ENCODE assay signal across 24 mouse cellular contexts in the genomic region with DNA sequence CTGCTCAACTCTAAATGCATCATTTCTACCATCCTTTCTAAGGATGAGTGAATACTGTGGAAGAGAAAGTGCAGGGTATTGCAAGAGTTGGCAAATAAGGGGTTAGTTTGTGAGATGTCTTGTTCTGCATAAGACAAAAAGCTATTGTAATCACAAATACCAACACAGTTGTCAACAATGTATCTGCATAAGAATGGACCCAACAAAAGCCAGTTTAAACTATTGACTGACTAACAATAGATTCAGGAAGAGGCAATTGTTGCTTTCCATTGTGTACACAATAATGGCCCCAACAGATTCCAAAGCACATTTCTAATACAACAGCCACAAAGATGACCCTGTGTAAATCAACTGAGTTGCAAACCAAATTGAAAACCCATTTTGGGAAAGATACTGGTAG.
DNase-seq lines count a peak whose midpoint lies in the region; TF ChIP-seq lines count a peak whose summit lies in the region.
"Had no signal": no experiment of that assay in that cellular context is flagged by ENCODE, and none has a peak within 500 bp of the region (broad histone marks: within the 10 kb centered on the region; RNA-seq: fewer than 3 reads in every experiment).

No protein-coding gene starts in this region.

- no peak overlapping the region for H3K4me3 ChIP-seq in ES-Bruce4 (ENCODE audit: low read depth, low read length)
- H3K4me3 ChIP-seq in ES-E14 (ENCODE audit: insufficient read depth in 1 of 2, low read depth in 1 of 2, low read length in 2 of 2, poor library complexity in 1 of 2, severe bottlenecking in 1 of 2) = no peak overlapping the region
- H3K4me3 ChIP-seq in layer of hippocampus, adult 2 months = no peak overlapping the region
- H3K4me3 ChIP-seq in thymus, adult 2 months (ENCODE audit: control insufficient read depth, insufficient read depth, low read length) = no peak overlapping the region
- H3K4me3 ChIP-seq: embryonic facial prominence, embryonic 13.5 days; embryonic facial prominence, embryonic 15.5 days; erythroblast, embryonic 14.5 days; forebrain, embryonic 10.5 days; forebrain, embryonic 12.5 days had no signal

- intact Hi-C loops in left cerebral cortex, postnatal 14 days (cut with DNase I) = no loop called here

- no peaks in the 10 kb centered on the region for H3K27me3 ChIP-seq in ES-Bruce4 (ENCODE audit: control insufficient read depth, insufficient read depth, low read length, poor library complexity, severe bottlenecking)
- no peaks in the 10 kb centered on the region for H3K27me3 ChIP-seq in thymus, adult 2 months (ENCODE audit: control insufficient read depth, insufficient read depth, low read length)
- H3K27me3 ChIP-seq: CH12.LX; embryonic facial prominence, embryonic 13.5 days; embryonic facial prominence, embryonic 15.5 days; forebrain, embryonic 12.5 days had no signal

- H3K9ac ChIP-seq in ES-Bruce4 (ENCODE audit: low read depth, poor library complexity, severe bottlenecking) (no peak overlapping the region), ES-E14 (ENCODE audit: insufficient read depth, low read depth, low read length, poor library complexity, severe bottlenecking) (no peak overlapping the region)
- H3K9ac ChIP-seq: embryonic facial prominence, embryonic 13.5 days; embryonic facial prominence, embryonic 15.5 days; forebrain, embryonic 12.5 days had no signal

- TF ChIP-seq POLR2A in ES-Bruce4 (IDR thresholded peaks at IDR 0.05; ENCODE audit: insufficient read depth, low read length) = no peak
- TF ChIP-seq POLR2A in thymus, adult 2 months (IDR thresholded peaks at IDR 0.05; ENCODE audit: control insufficient read depth, extremely low read depth, insufficient read depth, low read length, poor library complexity) = no peak

- in situ Hi-C loops in ES-E14 (cut with MboI; ENCODE audit: low sequenced_read_pairs in 2 of 2, unreplicated experiment in 2 of 2) = no loop called here

- TF ChIP-seq EP300 in ES-Bruce4 (IDR thresholded peaks at IDR 0.05; ENCODE audit: insufficient read depth, low read depth, low read length) = 0 out of 2 replicates have a peak, but pooled peaks have one; percentile 22

- peak; percentile 77 for DNase-seq in ES-E14 (ENCODE audit: low read depth, low spot score)
- peak; percentile 31 for DNase-seq in WW6 (ENCODE audit: low read depth, low spot score)
- peak; percentile 42 for DNase-seq in brain, adult 2 months (ENCODE audit: low read depth, low spot score)
- DNase-seq in layer of hippocampus, adult 2 months (ENCODE audit: low spot score in 2 of 2) = no peak
- DNase-seq in left cerebral cortex, postnatal 14 days (ENCODE audit: low spot score in 2 of 2) = no peak
- no peak for DNase-seq in thymus, adult 2 months
- no peak for DNase-seq in right cerebral cortex, postnatal 10 days (ENCODE audit: low spot score in 2 of 2)
- DNase-seq: adrenal gland, adult 2 months; adrenal gland, postnatal 10 days; adrenal gland, postnatal 25 days; B cell, adult 2 months; cerebellum, adult 11-12 months; cerebellum, adult 2 months; cerebellum, adult 9-11 months; cerebellum, postnatal 14 days; cerebellum, postnatal 36 days; embryo, embryonic 11 days had no signal

- H3K27ac ChIP-seq in ES-Bruce4 (ENCODE audit: insufficient read depth, low read length) (peak overlapping the region; percentile 44; the same call in 1 of the 2 replicates), ES-E14 (ENCODE audit: insufficient read depth, low read depth, low read length, poor library complexity, severe bottlenecking) (no peak overlapping the region)
- H3K27ac ChIP-seq in layer of hippocampus, adult 2 months = no peak overlapping the region
- H3K27ac ChIP-seq in thymus, adult 2 months (ENCODE audit: control insufficient read depth, insufficient read depth, low read length) = no peak overlapping the region
- H3K27ac ChIP-seq: embryonic facial prominence, embryonic 13.5 days; embryonic facial prominence, embryonic 15.5 days; forebrain, embryonic 10.5 days; forebrain, embryonic 12.5 days had no signal

- H3K4me1 ChIP-seq in ES-Bruce4 (ENCODE audit: control insufficient read depth, insufficient read depth, low read length) = no peaks in the 10 kb centered on the region
- peaks cover 0 to 7% of the 10 kb centered on the region in 2 experiments; a peak in 2 of 4 replicates for H3K4me1 ChIP-seq in ES-E14 (ENCODE audit: control insufficient read depth in 2 of 2, insufficient read depth in 2 of 2, low read length in 2 of 2, poor library complexity in 1 of 2)
- no peaks in the 10 kb centered on the region for H3K4me1 ChIP-seq in thymus, adult 2 months (replicated peaks; ENCODE audit: control insufficient read depth, insufficient read depth, low read length)
- H3K4me1 ChIP-seq: embryonic facial prominence, embryonic 13.5 days; embryonic facial prominence, embryonic 15.5 days; forebrain, embryonic 10.5 days; forebrain, embryonic 12.5 days had no signal

- H3K9me3 ChIP-seq in ES-Bruce4 (replicated peaks; ENCODE audit: control insufficient read depth, insufficient read depth, low read length, poor library complexity, severe bottlenecking) (peaks cover 20% of the 10 kb centered on the region), ES-E14 (ENCODE audit: control insufficient read depth, insufficient read depth, low read depth, low read length) (no peaks in the 10 kb centered on the region; the same call in 1 of the 2 replicates)
- H3K9me3 ChIP-seq: embryonic facial prominence, embryonic 13.5 days; embryonic facial prominence, embryonic 15.5 days; forebrain, embryonic 10.5 days; forebrain, embryonic 12.5 days had no signal

- no peak for TF ChIP-seq CTCF in ES-Bruce4 (IDR thresholded peaks at IDR 0.05; ENCODE audit: low read depth, low read length)
- no peak for TF ChIP-seq CTCF in layer of hippocampus, adult 2 months (conservative IDR thresholded peaks at IDR 0.05)
- TF ChIP-seq CTCF in thymus, adult 2 months (IDR thresholded peaks at IDR 0.05; ENCODE audit: borderline replicate concordance, control insufficient read depth, extremely low read depth, insufficient read depth, low read length, poor library complexity) = no peak

- H3K36me3 ChIP-seq in ES-Bruce4 (ENCODE audit: control insufficient read depth, insufficient read depth, low read length, poor library complexity, severe bottlenecking) (no peaks in the 10 kb centered on the region; the same call in 1 of the 2 replicates), ES-E14 (ENCODE audit: control insufficient read depth, insufficient read depth, low read length, poor library complexity, severe bottlenecking) (no peaks in the 10 kb centered on the region)
- no peaks in the 10 kb centered on the region for H3K36me3 ChIP-seq in thymus, adult 2 months (ENCODE audit: control insufficient read depth, insufficient read depth, low read length)
- H3K36me3 ChIP-seq: embryonic facial prominence, embryonic 13.5 days; embryonic facial prominence, embryonic 15.5 days; forebrain, embryonic 10.5 days; forebrain, embryonic 12.5 days had no signal

TF ChIP-seq in ES-E14, 5 proteins besides CTCF, POLR2A, EP300 and RAD21:
- no peak for TF ChIP-seq ZC3H11A (IDR thresholded peaks at IDR 0.05; ENCODE audit: borderline replicate concordance, low read depth, low read length)
- no peak for TF ChIP-seq HCFC1 (IDR thresholded peaks at IDR 0.05; ENCODE audit: borderline replicate concordance, insufficient read depth, low read length)
- TF ChIP-seq CHD2 (IDR thresholded peaks at IDR 0.05; ENCODE audit: low read depth, low read length) = peak; percentile 61; the same call in 1 of the 2 replicates
- no peak for TF ChIP-seq MAFK (IDR thresholded peaks at IDR 0.05; ENCODE audit: insufficient read depth, low read depth, low read length)
TF ChIP-seq in ES-E14: peak in this region for 1.

Comparison
In these comparisons a context has a peak if more than half of its experiments do, and no peak if none do; other contexts are left out.
1. DNase-seq: peak in ES-E14 (single experiment), WW6 (single experiment) and brain, adult 2 months (single experiment); none in layer of hippocampus, adult 2 months (0 of 2), left cerebral cortex, postnatal 14 days (0 of 2), thymus, adult 2 months (single experiment) and right cerebral cortex, postnatal 10 days (0 of 2).